Mouse (Mus musculus) stomach, embryonic 16.5 days (tissue): Measurements from ENCODE around the gene Armc2. TPM values are rescaled to one million over a fixed set of nuclear protein-coding genes. Genes with fewer than 3 reads are reported as not detected.
A peak's percentile ranks its signal among the peaks of the same experiment; 100 is the strongest.

ENCODE experiments used
- ATAC-seq: fragments of 200-750 bp; cut with Nextera tagmentation; 2 replicates; pipeline ENCODE4 v1.8.0; 2017; ENCODE audit warnings: moderate number of reproducible peaks, moderate TSS enrichment; ENCODE audit not compliant: insufficient read depth, low FRiP score
- H3K27ac ChIP-seq: fragments of 300-500 bp; sonication (generic); 2 replicates; pipeline ENCODE4 v1.5.1; 2014; ENCODE audit warnings: low read length
- H3K27me3 ChIP-seq: fragments of 300-500 bp; sonication (generic); 2 replicates; pipeline ENCODE4 v1.6.1; 2014; ENCODE audit warnings: low read length, control low read depth, mixed read lengths; ENCODE audit not compliant: control insufficient read depth, insufficient read depth
- H3K36me3 ChIP-seq: fragments of 300-500 bp; sonication (generic); 2 replicates; pipeline ENCODE4 v1.6.1; 2014; ENCODE audit warnings: low read length; ENCODE audit not compliant: control insufficient read depth, insufficient read depth
- H3K4me1 ChIP-seq: fragments of 300-500 bp; sonication (generic); 2 replicates; pipeline ENCODE4 v1.6.1; 2014; ENCODE audit warnings: low read length, control low read depth, mixed read lengths; ENCODE audit not compliant: control insufficient read depth, insufficient read depth
- H3K4me2 ChIP-seq: fragments of 300-500 bp; sonication (generic); 2 replicates; pipeline ENCODE4 v1.6.1; 2014; ENCODE audit warnings: low read depth, low read length, mixed read lengths
- H3K4me3 ChIP-seq: fragments of 300-500 bp; sonication (generic); replicated peaks from 2 replicates; pipeline ENCODE4 v1.5.1; 2014; ENCODE audit warnings: mild to moderate bottlenecking, low read length
- H3K9ac ChIP-seq: fragments of 300-500 bp; sonication (generic); 2 replicates; pipeline ENCODE4 v1.6.1; 2014; ENCODE audit warnings: low read length
- H3K9me3 ChIP-seq: fragments of 300-500 bp; sonication (generic); replicated peaks from 2 replicates; pipeline ENCODE4 v1.6.1; 2016; ENCODE audit warnings: low read length, control low read depth; ENCODE audit not compliant: control insufficient read depth
- WGBS: fragments of 180-500 bp; shearing (Covaris S2); extraction: QIAGEN DNeasy Blood & Tissue Kit; methylation state at CpG from one replicate; pipeline ENCODE4 v1.1.7; 2014; 5-methylcytosine and 5-hydroxymethylcytosine counted together
- polyA plus RNA-seq: library from polyadenylated mRNA; unstranded; fragments of >200 nt; fragmentation: Nextera tagmentation; extraction: Ambion mirVana; gene quantifications from 2 replicates; pipeline ENCODE4 v1.2.1, GENCODE M21; 2015

The Armc2 gene
- polyA plus RNA-seq, 1 experiment from 2014 or later, result 2.9 TPM

DNA sequence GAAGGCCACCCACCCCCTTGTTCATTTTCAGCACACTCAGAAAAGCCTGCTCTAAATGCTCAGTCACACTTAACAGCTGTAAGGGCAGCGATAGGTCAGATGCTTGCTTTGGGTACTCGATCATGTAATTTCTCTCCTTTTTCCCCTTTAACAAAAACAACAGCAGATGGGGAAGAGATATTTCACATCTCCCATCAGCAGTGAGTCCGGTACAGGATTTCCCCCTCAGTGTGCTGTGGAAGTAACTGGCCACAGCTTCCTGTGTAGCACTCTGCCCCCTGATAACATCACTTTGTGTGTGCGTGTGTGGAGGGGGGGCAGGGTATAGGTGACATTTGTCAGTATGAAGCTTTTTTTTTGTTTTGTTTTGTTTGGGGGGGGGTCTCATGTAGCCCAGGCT is 81.1 kb downstream of the Armc2 start:
- Histone ChIP-seq H3K4me2 (no peak overlapping the region), H3K4me1 (peaks cover 27% of the 10 kb centered on the region), H3K36me3 (no peaks in the 10 kb centered on the region), H3K9me3 (no peaks in the 10 kb centered on the region), H3K4me3 (no peak overlapping the region), H3K9ac (no peak overlapping the region), H3K27ac (peak overlapping the region; percentile 31; the same call in 1 of the 2 replicates), H3K27me3 (no peaks in the 10 kb centered on the region)
- 41% methylated on average over 4 of the region's 4 CpGs for WGBS
- ATAC-seq, result no peak

DNA sequence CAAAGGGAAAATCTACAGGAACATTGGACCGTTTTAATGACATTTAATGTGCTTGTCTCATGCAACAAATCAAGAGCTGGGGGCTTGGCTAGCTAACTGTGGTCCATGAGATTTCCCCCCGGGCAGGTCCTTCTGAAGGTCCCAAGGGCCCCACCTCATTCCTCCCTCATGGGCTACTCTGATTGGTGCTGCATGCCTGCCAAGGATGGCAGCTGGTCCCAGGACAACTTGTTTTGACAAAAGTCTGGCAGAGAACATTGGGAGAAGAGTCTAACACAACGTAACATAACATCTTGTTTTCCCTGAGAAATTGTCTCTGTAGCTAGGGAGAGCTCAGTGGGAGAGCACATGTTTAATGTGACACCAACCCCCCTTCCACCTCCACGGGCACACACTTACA is 82.1 kb downstream of the Armc2 start:
- Histone ChIP-seq H3K4me1 (peaks cover 27% of the 10 kb centered on the region), H3K9ac (no peak overlapping the region), H3K9me3 (no peaks in the 10 kb centered on the region), H3K27ac (no peak overlapping the region), H3K4me2 (no peak overlapping the region), H3K36me3 (no peaks in the 10 kb centered on the region), H3K4me3 (no peak overlapping the region), H3K27me3 (no peaks in the 10 kb centered on the region)
- WGBS, result 49% methylated on average over 4 of the region's 4 CpGs
- no peak for ATAC-seq

DNA sequence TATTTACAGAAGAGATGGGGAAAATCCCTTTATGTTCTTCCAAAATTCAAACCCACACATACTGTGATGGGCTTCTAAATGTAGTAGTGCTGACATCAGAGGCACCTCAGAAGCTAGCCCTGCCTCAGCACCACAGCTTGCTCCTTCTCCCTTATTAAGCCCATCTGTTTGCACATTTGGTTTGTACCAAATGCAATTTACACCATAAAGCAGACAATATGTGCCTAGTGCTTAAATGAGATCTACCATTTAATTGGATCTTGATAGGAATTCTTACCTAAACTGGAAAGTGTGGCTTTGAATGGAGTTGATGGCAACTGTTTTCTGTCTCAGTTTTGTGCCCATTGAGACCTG is 82.8 kb downstream of the Armc2 start:
- no peaks in the 10 kb centered on the region for H3K36me3 ChIP-seq
- no peak for ATAC-seq
- no peak overlapping the region for H3K4me3 ChIP-seq
- no peaks in the 10 kb centered on the region for H3K9me3 ChIP-seq
- H3K4me2 ChIP-seq, result peak overlapping the region; percentile 47
- no peaks in the 10 kb centered on the region for H3K27me3 ChIP-seq
- H3K9ac ChIP-seq, result peak overlapping the region; percentile 48; the same call in 1 of the 2 replicates
- H3K4me1 ChIP-seq, result peaks cover 27% of the 10 kb centered on the region
- peak overlapping the region; percentile 72 for H3K27ac ChIP-seq

DNA sequence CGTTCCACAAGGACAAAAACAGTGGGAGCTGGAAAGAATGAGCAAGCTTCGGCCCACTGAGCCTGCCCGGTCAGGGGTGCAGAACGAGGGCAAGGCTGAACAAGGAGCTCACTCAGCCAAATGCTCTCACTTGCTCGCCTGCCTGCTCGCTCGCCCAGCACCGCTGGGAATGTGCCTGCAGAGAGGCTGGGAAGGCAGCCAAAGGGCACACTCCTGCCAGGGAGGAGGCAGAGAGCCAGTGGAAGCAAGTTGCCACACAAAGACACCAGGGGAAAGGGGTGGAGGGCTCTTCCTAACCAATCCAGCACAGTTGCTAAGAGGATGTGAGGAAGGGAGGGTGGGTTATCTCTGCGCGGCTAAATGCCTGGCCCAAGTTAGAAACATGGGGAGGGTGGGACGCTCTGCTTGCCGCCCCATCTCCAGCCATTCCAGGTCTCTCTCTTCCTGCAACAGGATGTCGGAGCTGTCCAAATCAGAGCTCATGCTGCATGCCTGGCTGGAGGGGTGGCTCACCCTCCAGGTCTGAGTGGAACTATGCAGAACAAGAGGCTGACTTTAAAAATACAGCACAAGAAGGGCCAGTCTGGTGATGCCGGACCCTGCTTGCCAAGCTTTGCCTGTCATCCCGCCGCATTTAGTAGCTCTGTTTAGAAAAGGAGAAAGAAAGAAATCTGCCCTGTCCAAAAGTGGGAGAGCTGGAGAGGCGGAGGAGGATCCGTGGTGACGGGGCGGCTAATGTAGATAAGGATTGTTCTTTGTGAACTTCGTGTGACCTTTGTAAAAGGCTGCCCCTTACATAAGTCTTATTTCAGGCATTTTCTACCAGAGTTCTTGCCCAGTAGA is 83.4 kb downstream of the Armc2 start:
- H3K27me3 ChIP-seq, result no peaks in the 10 kb centered on the region
- ATAC-seq, result peak; percentile 56
- peak overlapping the region; percentile 72 for H3K27ac ChIP-seq
- H3K9me3 ChIP-seq, result no peaks in the 10 kb centered on the region
- peaks cover 27% of the 10 kb centered on the region for H3K4me1 ChIP-seq
- WGBS, result 10% methylated on average over 21 of the region's 21 CpGs
- no peaks in the 10 kb centered on the region for H3K36me3 ChIP-seq
- peak overlapping the region; percentile 56 for H3K9ac ChIP-seq
- peak overlapping the region; percentile 20 for H3K4me3 ChIP-seq
- peak overlapping the region; percentile 47 for H3K4me2 ChIP-seq

DNA sequence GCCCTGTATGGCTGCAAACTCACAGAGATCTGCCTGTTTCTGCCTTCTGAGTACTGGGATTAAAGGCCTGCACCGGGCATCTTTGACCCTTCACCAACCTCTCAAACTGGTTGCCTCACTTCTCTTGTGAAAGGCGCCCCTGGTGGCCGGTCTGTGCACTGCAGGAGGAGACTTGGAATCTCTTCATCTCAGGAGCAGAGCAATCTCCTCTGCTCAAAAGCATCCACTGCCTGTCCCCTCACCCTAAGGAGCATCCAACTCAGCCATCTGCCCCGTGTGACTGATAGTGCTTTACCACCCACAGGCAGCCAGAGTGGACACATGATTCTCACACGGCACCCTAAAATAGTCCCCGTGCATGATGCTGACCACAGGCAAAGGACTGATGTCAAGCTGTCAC is 84.7 kb downstream of the Armc2 start:
- H3K27ac ChIP-seq, result no peak overlapping the region
- H3K4me3 ChIP-seq, result no peak overlapping the region
- H3K9me3 ChIP-seq, result no peaks in the 10 kb centered on the region
- no peaks in the 10 kb centered on the region for H3K27me3 ChIP-seq
- no peak overlapping the region for H3K4me2 ChIP-seq
- peaks cover 27% of the 10 kb centered on the region for H3K4me1 ChIP-seq
- ATAC-seq, result no peak
- no peaks in the 10 kb centered on the region for H3K36me3 ChIP-seq
- no peak overlapping the region for H3K9ac ChIP-seq
- 55% methylated on average over 6 of the region's 6 CpGs for WGBS

DNA sequence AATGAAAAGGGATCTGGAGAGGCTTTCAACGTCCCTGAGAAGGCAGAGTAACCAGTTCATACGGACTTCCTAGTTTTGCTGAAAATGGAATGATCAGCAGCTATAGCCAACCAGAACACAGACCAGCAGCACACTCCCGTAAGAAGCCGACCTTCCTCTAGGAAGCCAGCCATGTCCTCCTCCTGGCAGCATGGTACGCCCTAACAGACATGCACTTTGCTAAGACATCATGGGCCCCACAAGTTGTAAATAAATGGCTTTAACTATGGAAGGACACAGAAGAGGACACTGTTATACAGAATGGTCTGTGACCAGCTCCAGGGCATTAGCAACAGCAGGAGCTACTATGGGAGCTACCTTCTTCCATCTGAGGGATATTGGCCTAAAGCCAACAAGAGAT is 85.3 kb downstream of the Armc2 start:
- no peak overlapping the region for H3K9ac ChIP-seq
- peaks cover 27% of the 10 kb centered on the region for H3K4me1 ChIP-seq
- H3K4me2 ChIP-seq, result no peak overlapping the region
- no peak overlapping the region for H3K4me3 ChIP-seq
- no peaks in the 10 kb centered on the region for H3K27me3 ChIP-seq
- H3K9me3 ChIP-seq, result no peaks in the 10 kb centered on the region
- H3K27ac ChIP-seq, result no peak overlapping the region
- no peak for ATAC-seq
- WGBS, result 86% methylated on average over 5 of the region's 5 CpGs
- H3K36me3 ChIP-seq, result no peaks in the 10 kb centered on the region

DNA sequence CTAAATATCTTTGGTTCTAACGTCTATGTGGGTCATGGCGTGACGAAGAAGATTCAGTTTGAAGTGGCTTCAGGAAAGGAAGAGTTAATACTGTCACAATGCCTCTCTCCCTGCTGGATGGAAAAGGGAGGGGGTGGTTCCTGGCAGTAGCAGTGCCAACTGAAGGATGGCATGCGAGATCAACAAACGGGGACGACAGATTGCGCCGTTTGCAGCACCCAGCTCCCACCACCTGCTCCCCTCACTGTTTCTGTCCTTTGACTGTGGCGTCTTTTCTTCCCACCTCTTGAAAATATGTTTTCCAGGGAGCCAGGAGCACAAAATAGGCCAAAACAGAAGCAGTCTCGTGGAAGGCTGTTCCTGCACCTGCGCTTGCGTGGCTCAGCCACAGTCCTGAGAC is 86.3 kb downstream of the Armc2 start:
- ATAC-seq, result no peak
- no peak overlapping the region for H3K4me3 ChIP-seq
- no peaks in the 10 kb centered on the region for H3K36me3 ChIP-seq
- no peak overlapping the region for H3K9ac ChIP-seq
- peaks cover 25% of the 10 kb centered on the region for H3K4me1 ChIP-seq
- H3K27ac ChIP-seq, result no peak overlapping the region
- 82% methylated on average over 12 of the region's 12 CpGs for WGBS
- no peaks in the 10 kb centered on the region for H3K9me3 ChIP-seq
- H3K4me2 ChIP-seq, result no peak overlapping the region
- no peaks in the 10 kb centered on the region for H3K27me3 ChIP-seq

DNA sequence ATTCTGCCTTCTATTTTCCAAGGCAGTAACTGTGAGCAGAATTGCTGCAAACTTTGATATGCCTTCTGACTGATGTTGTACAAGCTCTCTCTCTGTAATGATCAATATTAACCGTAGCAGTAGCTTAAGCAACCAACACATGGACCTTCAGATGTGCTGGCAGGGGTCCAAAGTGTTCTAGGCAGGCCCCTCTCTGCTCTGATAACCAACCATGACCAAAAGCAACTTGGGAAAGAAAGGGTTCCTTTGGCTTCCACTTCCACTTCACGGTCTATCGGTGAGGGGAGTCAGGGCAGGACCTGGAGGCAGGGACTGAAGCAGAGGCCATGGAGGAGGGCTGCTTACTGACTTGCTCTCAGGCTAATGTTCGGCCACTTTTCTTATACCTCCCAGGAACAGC is 87.3 kb downstream of the Armc2 start:
- Histone ChIP-seq H3K9ac (no peak overlapping the region), H3K36me3 (no peaks in the 10 kb centered on the region), H3K27me3 (no peaks in the 10 kb centered on the region), H3K4me2 (no peak overlapping the region), H3K9me3 (no peaks in the 10 kb centered on the region), H3K27ac (no peak overlapping the region), H3K4me3 (no peak overlapping the region), H3K4me1 (peaks cover 18% of the 10 kb centered on the region)
- ATAC-seq, result no peak
- 65% methylated on average over 4 of the region's 4 CpGs for WGBS

DNA sequence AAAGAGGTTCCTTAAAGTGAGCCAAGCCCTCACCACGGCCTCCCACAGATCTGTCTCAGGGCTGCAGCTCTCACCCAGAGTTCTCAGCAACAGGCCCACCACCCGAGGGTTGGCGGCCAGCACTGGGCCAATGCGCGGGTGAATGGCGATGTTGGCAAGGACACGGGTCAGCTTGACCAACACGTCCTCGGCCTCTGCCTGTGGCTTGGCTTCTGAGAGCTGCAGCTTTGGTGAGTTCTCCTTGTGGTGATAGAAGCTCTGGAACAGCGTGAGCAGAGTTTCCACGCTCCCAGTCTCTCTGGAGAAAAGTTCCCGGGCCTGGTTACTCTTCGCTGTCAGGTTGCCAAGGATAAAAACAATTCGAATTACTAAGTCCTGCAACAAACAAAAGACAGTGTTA is 91.5 kb downstream of the Armc2 start:
- Histone ChIP-seq H3K27ac (no peak overlapping the region), H3K27me3 (no peaks in the 10 kb centered on the region), H3K36me3 (no peaks in the 10 kb centered on the region), H3K4me2 (no peak overlapping the region), H3K4me3 (no peak overlapping the region), H3K9ac (no peak overlapping the region), H3K9me3 (no peaks in the 10 kb centered on the region), H3K4me1 (no peaks in the 10 kb centered on the region)
- ATAC-seq, result no peak
- 89% methylated on average over 14 of the region's 14 CpGs for WGBS
